9 mouse cellular contexts compared by ENCODE assay signal in genomic region chr3:64842299-64842698, GRCm38 (mm10). TPM values are rescaled to one million over a fixed set of nuclear protein-coding genes. Genes with fewer than 3 reads are reported as not detected.
A peak's percentile ranks its signal among the peaks of the same experiment; 100 is the strongest.
DNase-seq lines count a peak whose midpoint lies in the region; ATAC-seq and TF ChIP-seq lines count a peak whose summit lies in the region.
"Had no signal": no experiment of that assay in that cellular context is flagged by ENCODE, and none has a peak within 500 bp of the region (broad histone marks: within the 10 kb centered on the region; RNA-seq: fewer than 3 reads in every experiment).

No protein-coding gene starts in this region.

- no peaks in the 10 kb centered on the region for H3K4me1 ChIP-seq in heart, embryonic 11.5 days (ENCODE audit: control insufficient read depth, insufficient read depth, low read length)
- H3K4me1 ChIP-seq in CH12.LX (ENCODE audit: control insufficient read depth in 1 of 2, insufficient read depth in 2 of 2) = no peaks in the 10 kb centered on the region
- no peaks in the 10 kb centered on the region for H3K4me1 ChIP-seq in forebrain, embryonic 15.5 days
- H3K4me1 ChIP-seq: liver, embryonic 13.5 days had no signal

- H3K79me2 ChIP-seq in CH12.LX (replicated peaks; ENCODE audit: control insufficient read depth, extremely low read depth, insufficient read depth, poor library complexity, severe bottlenecking) = no peaks in the 10 kb centered on the region

- dilution Hi-C loops in CH12.LX (cut with MboI; ENCODE audit: extremely low pct_ligation_motif_present, extremely low pct_unique_long_range_greater_than_20kb, low sequenced_read_pairs) = no loop called here

- TF ChIP-seq POLR2A in CH12.LX (IDR thresholded peaks at IDR 0.05; ENCODE audit: low read depth, low read length) = no peak

- 12% methylated on average over 4 of the region's 4 CpGs for WGBS in heart, embryonic 11.5 days (ENCODE audit: insufficient replicate concordance)
- WGBS in forebrain, embryonic 15.5 days = 10% methylated on average over 4 of the region's 4 CpGs

- no peak for TF ChIP-seq EP300 in CH12.LX (IDR thresholded peaks at IDR 0.05; ENCODE audit: low read length)

- H3K36me3 ChIP-seq in heart, embryonic 11.5 days (ENCODE audit: control insufficient read depth, insufficient read depth, low read length) = no peaks in the 10 kb centered on the region
- no peaks in the 10 kb centered on the region for H3K36me3 ChIP-seq in CH12.LX (replicated peaks in 1 of 2; ENCODE audit: control insufficient read depth in 1 of 2, insufficient read depth in 1 of 2, low read length in 1 of 2)
- no peaks in the 10 kb centered on the region for H3K36me3 ChIP-seq in forebrain, embryonic 15.5 days
- H3K36me3 ChIP-seq: liver, embryonic 13.5 days had no signal

- in situ Hi-C loops in CH12.LX (cut with MboI; ENCODE audit: low pct_ligation_motif_present, low pct_unique_long_range_greater_than_20kb, low sequenced_read_pairs) = no loop called here

- TF ChIP-seq CTCF in CH12.LX (conservative IDR thresholded peaks at IDR 0.05 in 1 of 2, IDR thresholded peaks at IDR 0.05 in 1 of 2; ENCODE audit: low read depth in 2 of 2, low read length in 2 of 2) = peak; percentile 72 to 74

- H3K9ac ChIP-seq in heart, embryonic 11.5 days (ENCODE audit: low read depth, low read length) = no peak overlapping the region
- H3K9ac ChIP-seq in CH12.LX (ENCODE audit: insufficient read depth, low read depth) = no peak overlapping the region
- no peak overlapping the region for H3K9ac ChIP-seq in forebrain, embryonic 15.5 days (replicated peaks)
- H3K9ac ChIP-seq: liver, embryonic 13.5 days had no signal

- no peak overlapping the region for H3K4me3 ChIP-seq in heart, embryonic 11.5 days (ENCODE audit: low read depth, low read length)
- H3K4me3 ChIP-seq in CH12.LX (replicated peaks in 1 of 3; ENCODE audit: low read depth in 2 of 3, low read length in 2 of 3, poor library complexity in 1 of 3) = no peak overlapping the region
- H3K4me3 ChIP-seq in forebrain, embryonic 15.5 days = no peak overlapping the region
- H3K4me3 ChIP-seq: liver, embryonic 13.5 days had no signal

- H3K4me2 ChIP-seq in heart, embryonic 11.5 days = no peak overlapping the region
- H3K4me2 ChIP-seq in CH12.LX (ENCODE audit: insufficient read depth, low read depth, poor library complexity, severe bottlenecking) = no peak overlapping the region
- H3K4me2 ChIP-seq in forebrain, embryonic 15.5 days (replicated peaks) = no peak overlapping the region
- H3K4me2 ChIP-seq: liver, embryonic 13.5 days had no signal

- TF ChIP-seq RAD21 in CH12.LX (IDR thresholded peaks at IDR 0.05; ENCODE audit: low read depth, low read length) = peak; percentile 73

- no peak overlapping the region for H3K27ac ChIP-seq in heart, embryonic 11.5 days (ENCODE audit: low read depth, low read length)
- H3K27ac ChIP-seq in CH12.LX (ENCODE audit: insufficient read depth, low read depth) = no peak overlapping the region
- H3K27ac ChIP-seq in forebrain, embryonic 15.5 days (replicated peaks) = no peak overlapping the region
- H3K27ac ChIP-seq: liver, embryonic 13.5 days had no signal

- peak; percentile 2 to 57 for DNase-seq in heart, adult 18-20 months
- peak; percentile 58 for DNase-seq in CH12.LX (ENCODE audit: extremely low read depth)
- DNase-seq in c-Kit-positive CD71-positive TER-119-positive erythroid progenitor cells, embryonic 14.5 days (ENCODE audit: low spot score) = peak; percentile 3
- DNase-seq in kidney, postnatal 4 days = peak; percentile 67 to 72
- DNase-seq in lung, postnatal 14 days = peak; percentile 33
- DNase-seq in skeletal muscle tissue, adult 2 months (ENCODE audit: low read depth, low spot score) = peak; percentile 5
- DNase-seq: liver, embryonic 13.5 days had no signal

- H3K27me3 ChIP-seq in heart, embryonic 11.5 days (ENCODE audit: control insufficient read depth, insufficient read depth, low read length) = no peaks in the 10 kb centered on the region
- no peaks in the 10 kb centered on the region for H3K27me3 ChIP-seq in CH12.LX (replicated peaks)
- H3K27me3 ChIP-seq in forebrain, embryonic 15.5 days = no peaks in the 10 kb centered on the region
- H3K27me3 ChIP-seq: liver, embryonic 13.5 days had no signal

- ATAC-seq in heart, embryonic 11.5 days (replicated peaks; ENCODE audit: insufficient number of reproducible peaks, low FRiP score, low TSS enrichment) = no peak
- ATAC-seq in forebrain, embryonic 15.5 days (replicated peaks) = 0 out of 2 replicates have a peak, but pooled peaks have one; percentile 38

- H3K9me3 ChIP-seq in heart, embryonic 11.5 days (replicated peaks; ENCODE audit: control insufficient read depth, low read length) = no peaks in the 10 kb centered on the region
- H3K9me3 ChIP-seq in CH12.LX (replicated peaks; ENCODE audit: low read length) = no peaks in the 10 kb centered on the region
- no peaks in the 10 kb centered on the region for H3K9me3 ChIP-seq in forebrain, embryonic 15.5 days
- H3K9me3 ChIP-seq: liver, embryonic 13.5 days had no signal

TF ChIP-seq in CH12.LX, 34 proteins besides CTCF, POLR2A, EP300 and RAD21:
- peak; percentile 52 for TF ChIP-seq SMC3 (IDR thresholded peaks at IDR 0.05; ENCODE audit: low read depth, low read length)
- no peak for TF ChIP-seq RCOR1 (conservative IDR thresholded peaks at IDR 0.05; ENCODE audit: low read depth, low read length)
- peak; percentile 95 for TF ChIP-seq MAX (IDR thresholded peaks at IDR 0.05; ENCODE audit: low read length)

RNA-seq across cellular contexts. Expression of gene Vmn2r7, which starts 2.3 kb away (rescaled TPM):
- total RNA-seq in heart, adult 18-20 months (2021) = not detected
- not detected in 2 replicates for polyA plus RNA-seq in heart, embryonic 11.5 days (2014; fragmentation: Nextera tagmentation; extraction: Ambion mirVana)
- not detected in 2 replicates for total RNA-seq in CH12.LX (2012; rRNA removed)
- not detected in 2 replicates for total RNA-seq in CH12.LX (2014; rRNA removed)
- not detected in 2 replicates for polyA plus RNA-seq in CH12.LX (2012; ENCODE audit: insufficient read length, low read depth)
- not detected in 2 replicates for polyA plus RNA-seq in forebrain, embryonic 15.5 days (2015; fragmentation: Nextera tagmentation; extraction: Ambion mirVana)
- polyA plus RNA-seq: liver, embryonic 13.5 days had no signal

Comparison
In these comparisons a context has a peak if more than half of its experiments do, and no peak if none do; other contexts are left out.
1. DNase-seq: peak in every context shown above with its lines; median percentile 70 in kidney, postnatal 4 days; 58 in CH12.LX; 33 in lung, postnatal 14 days; 30 in heart, adult 18-20 months; 5 in skeletal muscle tissue, adult 2 months; 3 in c-Kit-positive CD71-positive TER-119-positive erythroid progenitor cells, embryonic 14.5 days.